Mouse (Mus musculus): ENCODE measurements around the gene Tmprss12.
"Not testable (repeated sequence)": the region's sequence is repeated elsewhere in the genome, so short reads cannot be mapped to it uniquely, and the experiment has no call there.

Gene Tmprss12

GRCm38 (mm10) chr15:100324021-100324591 is 43.5 kb downstream of the Tmprss12 start:
- DNase-seq (ENCODE audit: low read depth, low spot score) = no peak

- no peak for DNase-seq (ENCODE audit: low read depth, low spot score)
Observed at GRCm38 (mm10) chr15:100325235-100325634, 44.6 kb downstream of the Tmprss12 start.

GRCm38 (mm10) chr15:100328089-100328488 is 47.5 kb downstream of the Tmprss12 start:
- DNase-seq (ENCODE audit: low read depth, low spot score) = not testable (repeated sequence)

- DNase-seq (ENCODE audit: low read depth, low spot score) = not testable (repeated sequence)
Observed at GRCm38 (mm10) chr15:100329336-100329735, 48.7 kb downstream of the Tmprss12 start.

GRCm38 (mm10) chr15:100330739-100331138 is 50.1 kb downstream of the Tmprss12 start:
- DNase-seq (ENCODE audit: low read depth, low spot score) = no peak

GRCm38 (mm10) chr15:100332077-100332961 is 51.7 kb downstream of the Tmprss12 start:
- DNase-seq (ENCODE audit: low read depth, low spot score) = not testable (repeated sequence)

GRCm38 (mm10) chr15:100334629-100335028 is 54.0 kb downstream of the Tmprss12 start, which contains the start of gene Mettl7a3:
Mettl7a3 (plus strand) TSS chr15:100334929.
- DNase-seq (ENCODE audit: low read depth, low spot score) = no peak

GRCm38 (mm10) chr15:100337328-100337727 is 56.7 kb downstream of the Tmprss12 start:
- not testable (repeated sequence) for DNase-seq (ENCODE audit: low read depth, low spot score)

GRCm38 (mm10) chr15:100337847-100338246 is 57.2 kb downstream of the Tmprss12 start:
- DNase-seq (ENCODE audit: low read depth, low spot score) = peak; percentile 42

GRCm38 (mm10) chr15:100341314-100341980 is 60.8 kb downstream of the Tmprss12 start:
- DNase-seq (ENCODE audit: low read depth, low spot score) = not testable (repeated sequence)
